Mouse (Mus musculus) intestine, embryonic 14.5 days (tissue): ENCODE data around the gene Shoc2. TPM values are rescaled to one million over a fixed set of nuclear protein-coding genes. Genes with fewer than 3 reads are reported as not detected.
A peak's percentile ranks its signal among the peaks of the same experiment; 100 is the strongest.

ENCODE experiments used
- ATAC-seq: fragments of 200-750 bp; cut with Nextera tagmentation; replicated peaks from 2 replicates; pipeline ENCODE4 v1.8.0; 2017; ENCODE audit warnings: low read depth, moderate number of reproducible peaks, moderate TSS enrichment, moderate library complexity; ENCODE audit not compliant: low FRiP score, low TSS enrichment
- DNase-seq: peaks from one replicate; pipeline ENCODE4 v3.0.0-alpha.2; 2018; ENCODE audit warnings: low spot score
- H3K27ac ChIP-seq: fragments of 300-500 bp; sonication (generic); 2 replicates; pipeline ENCODE4 v1.5.1; 2014; ENCODE audit warnings: low read depth, mild to moderate bottlenecking, control low read depth
- H3K27me3 ChIP-seq: fragments of 300-500 bp; sonication (generic); replicated peaks from 2 replicates; pipeline ENCODE4 v1.6.1; 2014; ENCODE audit warnings: low read length, control low read depth; ENCODE audit not compliant: control insufficient read depth, insufficient read depth
- H3K36me3 ChIP-seq: fragments of 300-500 bp; sonication (generic); 2 replicates; pipeline ENCODE4 v1.6.1; 2014; ENCODE audit warnings: low read length, control low read depth; ENCODE audit not compliant: control insufficient read depth, insufficient read depth
- H3K4me1 ChIP-seq: fragments of 300-500 bp; sonication (generic); replicated peaks from 2 replicates; pipeline ENCODE4 v1.6.1; 2014; ENCODE audit warnings: low read length, control low read depth, mixed read lengths; ENCODE audit not compliant: control insufficient read depth, insufficient read depth
- H3K4me2 ChIP-seq: fragments of 300-500 bp; sonication (generic); 2 replicates; pipeline ENCODE4 v1.6.1; 2014; ENCODE audit warnings: low read length
- H3K4me3 ChIP-seq: fragments of 300-500 bp; sonication (generic); 2 replicates; pipeline ENCODE4 v1.5.1; 2014; ENCODE audit warnings: low read depth, low read length, control low read depth, mixed read lengths
- H3K9ac ChIP-seq: fragments of 300-500 bp; sonication (generic); 2 replicates; pipeline ENCODE4 v1.6.1; 2014; ENCODE audit warnings: mild to moderate bottlenecking, low read length
- H3K9me3 ChIP-seq: fragments of 300-500 bp; sonication (generic); 2 replicates; pipeline ENCODE4 v1.6.1; 2016; ENCODE audit warnings: low read length, control low read depth; ENCODE audit not compliant: control insufficient read depth
- WGBS: fragments of 180-500 bp; shearing (Covaris S2); extraction: QIAGEN DNeasy Blood & Tissue Kit; methylation state at CpG from one replicate; pipeline ENCODE4 v1.1.7; 2014; 5-methylcytosine and 5-hydroxymethylcytosine counted together
- polyA plus RNA-seq: library from polyadenylated mRNA; unstranded; fragments of >200 nt; fragmentation: Nextera tagmentation; extraction: Ambion mirVana; gene quantifications from 2 replicates; pipeline ENCODE4 v1.2.1, GENCODE M21; 2014

Shoc2 gene
- polyA plus RNA-seq, 1 experiment from 2014 or later: 49.2 TPM

- no peak overlapping the region for H3K27ac ChIP-seq
- H3K4me3 ChIP-seq: no peak overlapping the region
- ATAC-seq (no peak), DNase-seq (no peak)
- H3K9me3 ChIP-seq: no peaks in the 10 kb centered on the region
- peaks cover 77% of the 10 kb centered on the region for H3K36me3 ChIP-seq
- H3K27me3 ChIP-seq: no peaks in the 10 kb centered on the region
- WGBS: 90% methylated on average over 2 of the region's 2 CpGs
- no peaks in the 10 kb centered on the region for H3K4me1 ChIP-seq
- H3K9ac ChIP-seq: no peak overlapping the region
- no peak overlapping the region for H3K4me2 ChIP-seq
Observed at GRCm38 (mm10) chr19:53925338-53925751, 18.8 kb upstream of the Shoc2 start.

DNA sequence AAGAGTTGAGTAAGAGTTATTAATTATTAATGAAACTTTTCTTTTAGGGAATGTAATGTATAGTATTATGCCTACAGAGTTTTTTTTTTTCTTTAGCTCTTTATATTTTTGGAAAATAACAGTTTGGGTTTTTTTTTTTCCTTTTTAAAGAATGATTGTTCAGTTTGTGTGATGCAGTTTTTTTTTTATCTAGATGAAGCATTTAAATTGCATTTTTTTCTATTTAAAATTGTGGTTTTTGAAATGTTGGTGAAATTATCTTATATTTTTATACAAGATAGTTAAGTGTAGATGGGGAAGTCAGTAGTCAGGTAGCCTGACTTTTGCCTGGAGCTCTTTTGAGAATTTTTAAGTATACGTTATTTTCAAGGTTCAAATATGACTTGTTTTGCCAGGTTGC lies 17.4 kb upstream of the Shoc2 start:
- WGBS: 89% methylated on average over 1 of the region's 1 CpGs
- Histone ChIP-seq H3K36me3 (peaks cover 81% of the 10 kb centered on the region), H3K4me2 (no peak overlapping the region)

DNA sequence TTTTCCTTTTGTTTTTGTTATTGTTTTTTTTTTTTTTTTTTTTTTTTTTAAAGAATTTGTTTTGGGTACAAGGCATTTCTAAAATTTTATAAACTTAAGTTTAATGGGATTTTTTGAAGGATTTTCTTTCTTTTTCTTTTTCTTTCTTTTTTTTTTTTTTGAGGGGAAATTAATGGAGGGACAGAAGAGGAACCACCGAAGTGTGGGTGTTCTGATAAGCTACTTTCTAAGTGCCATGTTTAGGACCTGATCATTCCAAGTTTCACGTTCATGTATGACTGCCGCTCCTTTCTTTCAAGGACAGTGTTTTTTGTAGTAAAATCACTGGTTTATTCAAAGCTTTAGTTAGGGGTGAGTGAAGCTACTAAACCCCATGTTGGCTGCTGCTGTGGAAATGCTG lies 14.9 kb upstream of the Shoc2 start:
- DNase-seq (no peak), ATAC-seq (no peak)
- H3K27ac ChIP-seq: no peak overlapping the region
- H3K36me3 ChIP-seq: peaks cover 70% of the 10 kb centered on the region
- H3K27me3 ChIP-seq: no peaks in the 10 kb centered on the region
- H3K9ac ChIP-seq: no peak overlapping the region
- 95% methylated on average over 3 of the region's 3 CpGs for WGBS
- H3K4me3 ChIP-seq: no peak overlapping the region
- H3K4me1 ChIP-seq: no peaks in the 10 kb centered on the region
- H3K9me3 ChIP-seq: no peaks in the 10 kb centered on the region
- no peak overlapping the region for H3K4me2 ChIP-seq

More for the DNA sequence above, 17.4 kb upstream of the Shoc2 start:
- ATAC-seq (no peak), DNase-seq (no peak)
- Histone ChIP-seq H3K27ac (no peak overlapping the region), H3K4me3 (no peak overlapping the region), H3K9me3 (no peaks in the 10 kb centered on the region), H3K27me3 (no peaks in the 10 kb centered on the region), H3K4me1 (no peaks in the 10 kb centered on the region), H3K9ac (no peak overlapping the region)

DNA sequence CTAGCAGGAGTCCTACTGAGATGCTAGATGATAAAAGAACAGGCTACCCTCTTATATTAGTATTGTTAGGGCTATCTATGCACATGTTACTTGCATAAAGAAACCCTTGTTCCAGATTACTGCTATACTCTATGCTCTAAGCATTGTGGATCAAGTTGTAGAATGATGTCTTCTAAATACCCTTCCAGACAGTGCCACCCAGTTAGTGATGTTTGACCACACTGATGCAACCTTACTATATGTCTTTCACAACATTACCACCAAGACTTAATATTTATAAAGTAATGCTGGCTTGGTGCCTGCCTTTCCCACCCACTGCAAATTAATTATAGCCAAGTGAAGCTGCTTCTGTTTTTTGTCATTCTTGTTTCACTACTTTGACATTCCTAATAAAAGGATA lies 11.1 kb upstream of the Shoc2 start:
- no peak overlapping the region for H3K4me2 ChIP-seq
- ATAC-seq: no peak
- no peaks in the 10 kb centered on the region for H3K27me3 ChIP-seq
- H3K9me3 ChIP-seq: no peaks in the 10 kb centered on the region
- H3K4me3 ChIP-seq: no peak overlapping the region
- DNase-seq: no peak
- H3K36me3 ChIP-seq: peaks cover 44% of the 10 kb centered on the region
- H3K4me1 ChIP-seq: no peaks in the 10 kb centered on the region
- H3K27ac ChIP-seq: peak overlapping the region; percentile 8; the same call in 1 of the 2 replicates
- H3K9ac ChIP-seq: no peak overlapping the region

DNA sequence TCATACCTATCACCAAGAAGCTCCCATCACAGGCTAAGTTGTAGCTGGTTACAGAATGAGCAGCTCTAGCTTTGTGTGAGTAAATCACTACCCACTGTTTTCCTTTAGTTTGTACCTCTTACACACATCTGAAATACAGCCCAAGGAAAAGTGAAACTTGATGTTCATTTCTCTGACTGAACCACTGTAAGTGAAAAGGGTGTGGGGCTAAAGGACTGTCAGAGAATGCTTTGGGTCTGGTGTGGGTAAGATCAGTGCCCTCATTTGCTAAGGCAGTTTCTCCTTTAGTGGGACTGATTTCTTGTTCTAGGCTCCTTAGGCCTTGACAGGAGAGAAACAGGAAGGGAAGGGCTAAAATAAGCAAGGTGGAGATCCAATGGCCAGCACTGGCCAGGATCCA lies 10.1 kb upstream of the Shoc2 start:
- Histone ChIP-seq H3K27ac (no peak overlapping the region), H3K4me2 (no peak overlapping the region), H3K36me3 (peaks cover 44% of the 10 kb centered on the region), H3K9me3 (no peaks in the 10 kb centered on the region), H3K4me3 (no peak overlapping the region), H3K27me3 (no peaks in the 10 kb centered on the region), H3K9ac (no peak overlapping the region), H3K4me1 (no peaks in the 10 kb centered on the region)
- DNase-seq (no peak), ATAC-seq (no peak)

DNA sequence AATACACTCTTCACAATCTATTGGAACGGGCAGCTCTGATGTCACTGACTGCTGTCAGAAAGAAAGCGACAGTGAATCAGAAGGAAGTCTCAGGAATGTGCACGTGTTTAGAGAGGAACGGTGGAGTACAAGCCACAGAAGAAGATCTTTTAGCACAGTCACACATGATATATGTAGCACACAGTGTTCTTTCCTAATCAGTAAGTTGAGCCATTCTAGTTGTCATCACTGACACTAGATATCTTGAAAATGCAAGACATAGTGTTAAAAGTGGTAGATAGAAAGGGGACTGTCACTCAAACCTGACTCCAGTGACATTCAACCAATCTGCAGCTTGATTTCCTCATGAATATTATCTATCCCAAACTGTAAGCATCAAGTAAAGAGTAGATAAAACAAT lies 4.6 kb upstream of the Shoc2 start:
- Histone ChIP-seq H3K27ac (no peak overlapping the region), H3K9ac (no peak overlapping the region), H3K4me2 (no peak overlapping the region), H3K27me3 (no peaks in the 10 kb centered on the region), H3K36me3 (peaks cover 17% of the 10 kb centered on the region), H3K4me1 (peaks cover 8% of the 10 kb centered on the region; the same call in 1 of the 2 replicates), H3K9me3 (no peaks in the 10 kb centered on the region), H3K4me3 (no peak overlapping the region)
- ATAC-seq: no peak
- 88% methylated on average over 4 of the region's 4 CpGs for WGBS
- DNase-seq: no peak

DNA sequence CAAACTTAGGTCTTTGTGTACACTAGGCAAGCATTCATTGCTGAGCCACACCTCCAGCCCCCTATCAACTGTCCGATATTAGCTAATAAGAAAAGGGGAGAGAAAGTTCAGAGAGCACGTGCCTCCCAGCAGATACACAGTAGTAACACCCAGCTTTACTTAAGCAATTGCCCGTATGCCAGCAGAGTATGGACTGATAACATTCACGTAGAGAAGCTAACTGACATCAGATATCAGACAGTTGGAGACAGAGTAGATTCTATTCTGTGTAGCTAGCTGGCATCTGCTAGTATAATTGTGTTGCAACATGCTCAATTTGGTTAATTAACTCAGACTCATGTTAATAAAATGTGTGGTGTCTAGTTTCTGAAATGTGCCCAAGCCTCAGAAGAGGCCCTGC lies 3.0 kb upstream of the Shoc2 start:
- no peak overlapping the region for H3K9ac ChIP-seq
- no peak overlapping the region for H3K27ac ChIP-seq
- ATAC-seq: no peak
- no peak for DNase-seq
- H3K4me1 ChIP-seq: peaks cover 11% of the 10 kb centered on the region; the same call in 1 of the 2 replicates
- no peak overlapping the region for H3K4me3 ChIP-seq
- 83% methylated on average over 4 of the region's 4 CpGs for WGBS
- H3K27me3 ChIP-seq: no peaks in the 10 kb centered on the region
- peaks cover 17% of the 10 kb centered on the region for H3K36me3 ChIP-seq
- no peaks in the 10 kb centered on the region for H3K9me3 ChIP-seq
- no peak overlapping the region for H3K4me2 ChIP-seq

- Histone ChIP-seq H3K4me2 (no peak overlapping the region), H3K27ac (no peak overlapping the region)
Observed at GRCm38 (mm10) chr19:53942342-53942741, 1.8 kb upstream of the Shoc2 start.

DNA sequence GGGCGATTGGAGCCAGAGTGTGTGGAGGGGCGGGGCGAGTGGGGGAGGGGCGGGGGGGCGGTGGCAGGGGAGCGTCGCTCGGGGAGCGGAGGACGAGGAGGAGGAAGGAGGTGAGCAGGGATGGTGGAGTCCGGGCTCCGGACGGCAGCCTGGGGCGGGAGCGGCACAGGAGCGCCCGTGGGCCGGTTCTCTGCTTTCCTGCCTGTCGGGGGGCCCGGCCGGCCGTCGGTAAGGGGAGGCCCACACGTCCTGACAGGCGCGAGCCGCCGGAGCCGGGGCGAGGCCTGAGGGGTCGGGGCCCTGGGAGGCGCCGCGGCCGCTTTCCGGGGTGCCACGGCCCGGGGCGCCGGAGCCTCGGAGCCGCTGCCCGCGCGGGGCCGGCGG lies 672 bp downstream of the Shoc2 start:
- no peaks in the 10 kb centered on the region for H3K36me3 ChIP-seq
- WGBS: under 1% methylated on average over 25 of the region's 47 CpGs
- H3K4me1 ChIP-seq: peaks cover 19% of the 10 kb centered on the region; the same call in 1 of the 2 replicates
- no peaks in the 10 kb centered on the region for H3K27me3 ChIP-seq
- peak overlapping the region; percentile 74 for H3K4me3 ChIP-seq
- no peak; the same call in 1 of the 2 replicates for ATAC-seq
- peak overlapping the region; percentile 97 for H3K27ac ChIP-seq
- no peaks in the 10 kb centered on the region for H3K9me3 ChIP-seq
- peak overlapping the region; percentile 92 for H3K9ac ChIP-seq
- H3K4me2 ChIP-seq: peak overlapping the region; percentile 49
- DNase-seq: no peak

More at GRCm38 (mm10) chr19:53942342-53942741, 1.8 kb upstream of the Shoc2 start:
- ATAC-seq (no peak), DNase-seq (no peak)
- Histone ChIP-seq H3K9ac (no peak overlapping the region), H3K4me1 (peaks cover 17% of the 10 kb centered on the region; the same call in 1 of the 2 replicates), H3K36me3 (peaks cover 17% of the 10 kb centered on the region), H3K9me3 (no peaks in the 10 kb centered on the region), H3K4me3 (no peak overlapping the region), H3K27me3 (no peaks in the 10 kb centered on the region)
- WGBS: 89% methylated on average over 2 of the region's 2 CpGs
